Mouse (Mus musculus) embryonic fibroblast, embryonic 13.5 days (primary cell): Measurements from ENCODE around the gene Orm3.

Experiments
- CTCF ChIP-seq: IDR thresholded peaks from 2 replicates; pipeline ENCODE4 v1.5.1; 2011; ENCODE audit warnings: mild to moderate bottlenecking, control low read depth, low read length, moderate library complexity, borderline replicate concordance; ENCODE audit not compliant: insufficient read depth
- POLR2A ChIP-seq: IDR thresholded peaks from 2 replicates; pipeline ENCODE4 v1.6.1; 2011; ENCODE audit warnings: low read depth, mild to moderate bottlenecking, control low read depth, low read length, moderate library complexity

DNA sequence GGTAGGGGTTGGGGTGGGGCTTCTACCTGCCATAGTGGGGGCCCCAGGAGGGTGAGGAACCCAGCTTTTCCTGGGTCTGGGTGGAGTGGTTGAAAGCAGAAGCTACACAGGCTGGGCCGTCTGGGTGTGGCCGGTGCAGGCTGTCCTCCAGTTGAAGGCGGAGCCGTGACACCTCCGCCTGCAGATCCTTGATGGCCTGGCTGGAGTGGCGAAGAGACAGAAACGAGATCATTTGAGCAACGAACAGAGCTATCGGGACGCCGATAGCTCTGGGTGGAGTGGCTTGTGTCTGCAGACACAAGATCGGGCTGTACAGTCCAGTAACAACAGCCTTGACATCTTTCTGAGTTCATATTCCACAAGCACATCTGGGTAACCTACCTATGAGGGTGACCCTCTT, 18.4 kb downstream of the Orm3 start:
- no peak for TF ChIP-seq CTCF
- TF ChIP-seq POLR2A = no peak
